Mouse (Mus musculus) liver, embryonic 16.5 days (tissue): Measurements from ENCODE around the gene Adora3. TPM values are rescaled to one million over a fixed set of nuclear protein-coding genes. Genes with fewer than 3 reads are reported as not detected.

ENCODE experiments used
- ATAC-seq: fragments of 200-750 bp; cut with Nextera tagmentation; 2 replicates; pipeline ENCODE4 v1.8.0; 2017; ENCODE audit warnings: low read depth, mild to moderate bottlenecking, moderate number of reproducible peaks, moderate library complexity
- H3K27ac ChIP-seq: fragments of 300-500 bp; sonication (generic); 2 replicates; pipeline ENCODE4 v1.5.1; 2014; ENCODE audit warnings: mild to moderate bottlenecking, low read length
- H3K27me3 ChIP-seq: fragments of 300-500 bp; sonication (generic); 2 replicates; pipeline ENCODE4 v1.6.1; 2014; ENCODE audit warnings: low read depth, low read length, mixed read lengths; ENCODE audit not compliant: control insufficient read depth, insufficient read depth
- H3K36me3 ChIP-seq: fragments of 300-500 bp; sonication (generic); 2 replicates; pipeline ENCODE4 v1.6.1; 2014; ENCODE audit warnings: mild to moderate bottlenecking; ENCODE audit not compliant: control insufficient read depth, insufficient read depth
- H3K4me1 ChIP-seq: fragments of 300-500 bp; sonication (generic); 2 replicates; pipeline ENCODE4 v1.6.1; 2014; ENCODE audit warnings: low read depth, low read length, mixed read lengths; ENCODE audit not compliant: control insufficient read depth
- H3K4me2 ChIP-seq: fragments of 300-500 bp; sonication (generic); 2 replicates; pipeline ENCODE4 v1.6.1; 2014; ENCODE audit warnings: low read depth, low read length, mixed read lengths
- H3K4me3 ChIP-seq: fragments of 300-500 bp; sonication (generic); 2 replicates; pipeline ENCODE4 v1.5.1; 2014; ENCODE audit warnings: low read depth, mild to moderate bottlenecking, low read length
- H3K9ac ChIP-seq: fragments of 300-500 bp; sonication (generic); 2 replicates; pipeline ENCODE4 v1.6.1; 2014; ENCODE audit warnings: low read depth, low read length
- H3K9me3 ChIP-seq: fragments of 300-500 bp; sonication (generic); replicated peaks from 2 replicates; pipeline ENCODE4 v1.6.1; 2016; ENCODE audit warnings: low read length; ENCODE audit not compliant: control insufficient read depth
- WGBS: fragments of 180-500 bp; shearing (Covaris S2); extraction: QIAGEN DNeasy Blood & Tissue Kit; methylation state at CpG from one replicate; pipeline ENCODE4 v1.1.7; 2014; ENCODE audit not compliant: insufficient replicate concordance; 5-methylcytosine and 5-hydroxymethylcytosine counted together
- polyA plus RNA-seq: library from polyadenylated mRNA; unstranded; fragments of >200 nt; fragmentation: Nextera tagmentation; extraction: Ambion mirVana; gene quantifications from 2 replicates; pipeline ENCODE4 v1.2.1, GENCODE M21; 2015

Gene Adora3
- polyA plus RNA-seq, 1 experiment from 2014 or later, result 0.77 TPM

- no peaks in the 10 kb centered on the region for H3K27me3 ChIP-seq
- ATAC-seq, result no peak
- H3K27ac ChIP-seq, result no peak overlapping the region
- 69% methylated on average over 7 of the region's 7 CpGs for WGBS
- H3K4me2 ChIP-seq, result no peak overlapping the region
- H3K36me3 ChIP-seq, result no peaks in the 10 kb centered on the region
- no peak overlapping the region for H3K9ac ChIP-seq
- no peaks in the 10 kb centered on the region for H3K9me3 ChIP-seq
- no peaks in the 10 kb centered on the region for H3K4me1 ChIP-seq
- no peak overlapping the region for H3K4me3 ChIP-seq
Measured at GRCm38 (mm10) chr3:105882105-105882504, 11.4 kb downstream of the Adora3 start.

GRCm38 (mm10) chr3:105883111-105883510, 12.5 kb downstream of the Adora3 start:
- no peak overlapping the region for H3K4me2 ChIP-seq
- 77% methylated on average over 2 of the region's 2 CpGs for WGBS
- no peak overlapping the region for H3K4me3 ChIP-seq
- H3K9me3 ChIP-seq, result no peaks in the 10 kb centered on the region
- H3K9ac ChIP-seq, result no peak overlapping the region
- H3K27ac ChIP-seq, result no peak overlapping the region
- H3K36me3 ChIP-seq, result no peaks in the 10 kb centered on the region
- no peaks in the 10 kb centered on the region for H3K4me1 ChIP-seq
- ATAC-seq, result no peak
- H3K27me3 ChIP-seq, result no peaks in the 10 kb centered on the region

- 56% methylated on average over 3 of the region's 3 CpGs for WGBS
- no peak overlapping the region for H3K4me2 ChIP-seq
- H3K9ac ChIP-seq, result no peak overlapping the region
- no peak overlapping the region for H3K27ac ChIP-seq
- no peak for ATAC-seq
- H3K4me1 ChIP-seq, result peaks cover 12% of the 10 kb centered on the region
- no peak overlapping the region for H3K4me3 ChIP-seq
- no peaks in the 10 kb centered on the region for H3K9me3 ChIP-seq
- H3K27me3 ChIP-seq, result no peaks in the 10 kb centered on the region
- no peaks in the 10 kb centered on the region for H3K36me3 ChIP-seq
Measured at GRCm38 (mm10) chr3:105888961-105889360, 18.3 kb downstream of the Adora3 start.

- Histone ChIP-seq H3K27ac (no peak overlapping the region), H3K4me2 (no peak overlapping the region), H3K27me3 (no peaks in the 10 kb centered on the region; the same call in 1 of the 2 replicates), H3K4me1 (peaks cover 23% of the 10 kb centered on the region), H3K4me3 (no peak overlapping the region), H3K9ac (no peak overlapping the region), H3K9me3 (no peaks in the 10 kb centered on the region), H3K36me3 (no peaks in the 10 kb centered on the region)
- 50% methylated on average over 4 of the region's 4 CpGs for WGBS
- no peak for ATAC-seq
Measured at GRCm38 (mm10) chr3:105890220-105890619, 19.6 kb downstream of the Adora3 start.

GRCm38 (mm10) chr3:105891141-105891540, 20.5 kb downstream of the Adora3 start:
- no peak overlapping the region for H3K27ac ChIP-seq
- no peaks in the 10 kb centered on the region for H3K9me3 ChIP-seq
- no peak overlapping the region for H3K4me2 ChIP-seq
- H3K4me1 ChIP-seq, result peaks cover 23% of the 10 kb centered on the region
- H3K4me3 ChIP-seq, result no peak overlapping the region
- no peak overlapping the region for H3K9ac ChIP-seq
- H3K36me3 ChIP-seq, result no peaks in the 10 kb centered on the region
- no peaks in the 10 kb centered on the region; the same call in 1 of the 2 replicates for H3K27me3 ChIP-seq
- WGBS, result 40% methylated on average over 3 of the region's 3 CpGs
- ATAC-seq, result no peak

GRCm38 (mm10) chr3:105891760-105892571, 21.3 kb downstream of the Adora3 start:
- Histone ChIP-seq H3K4me3 (no peak overlapping the region), H3K27ac (peak overlapping the region; percentile 59)
- 0 out of 2 replicates have a peak, but pooled peaks have one; percentile 16 for ATAC-seq

GRCm38 (mm10) chr3:105892572-105893495, 22.2 kb downstream of the Adora3 start:
- Histone ChIP-seq H3K9me3 (no peaks in the 10 kb centered on the region), H3K4me1 (peaks cover 23% of the 10 kb centered on the region), H3K27me3 (no peaks in the 10 kb centered on the region; the same call in 1 of the 2 replicates), H3K4me3 (no peak overlapping the region), H3K27ac (peak overlapping the region; percentile 59), H3K4me2 (peak overlapping the region; percentile 4; the same call in 1 of the 2 replicates), H3K9ac (no peak overlapping the region), H3K36me3 (no peaks in the 10 kb centered on the region)
- peak; percentile 67 for ATAC-seq
- WGBS, result 23% methylated on average over 19 of the region's 19 CpGs

More at GRCm38 (mm10) chr3:105891760-105892571, 21.3 kb downstream of the Adora3 start:
- Histone ChIP-seq H3K9ac (no peak overlapping the region), H3K36me3 (no peaks in the 10 kb centered on the region), H3K4me2 (peak overlapping the region; percentile 4), H3K27me3 (no peaks in the 10 kb centered on the region; the same call in 1 of the 2 replicates), H3K9me3 (no peaks in the 10 kb centered on the region), H3K4me1 (peaks cover 23% of the 10 kb centered on the region)
- 18% methylated on average over 10 of the region's 10 CpGs for WGBS

GRCm38 (mm10) chr3:105893941-105894391, 23.3 kb downstream of the Adora3 start:
- peaks cover 23% of the 10 kb centered on the region for H3K4me1 ChIP-seq
- no peak overlapping the region for H3K4me3 ChIP-seq
- H3K27me3 ChIP-seq, result no peaks in the 10 kb centered on the region; the same call in 1 of the 2 replicates
- no peak overlapping the region for H3K9ac ChIP-seq
- WGBS, result 33% methylated on average over 6 of the region's 6 CpGs
- H3K4me2 ChIP-seq, result no peak overlapping the region
- H3K9me3 ChIP-seq, result no peaks in the 10 kb centered on the region
- peak overlapping the region; percentile 71 for H3K27ac ChIP-seq
- H3K36me3 ChIP-seq, result no peaks in the 10 kb centered on the region
- ATAC-seq, result no peak
